Mouse (Mus musculus) G1E (cell line): Measurements from ENCODE around the gene B3gnt4.

Experiments used
- CTCF ChIP-seq: IDR thresholded peaks from 2 replicates; pipeline ENCODE4 v1.5.1; 2012; ENCODE audit warnings: low read depth, low read length, inconsistent platforms, mixed read lengths
- GATA1 ChIP-seq: IDR thresholded peaks from 2 replicates; pipeline ENCODE4 v1.6.1; 2012; ENCODE audit warnings: borderline replicate concordance, low read length, inconsistent platforms, mixed read lengths

DNA sequence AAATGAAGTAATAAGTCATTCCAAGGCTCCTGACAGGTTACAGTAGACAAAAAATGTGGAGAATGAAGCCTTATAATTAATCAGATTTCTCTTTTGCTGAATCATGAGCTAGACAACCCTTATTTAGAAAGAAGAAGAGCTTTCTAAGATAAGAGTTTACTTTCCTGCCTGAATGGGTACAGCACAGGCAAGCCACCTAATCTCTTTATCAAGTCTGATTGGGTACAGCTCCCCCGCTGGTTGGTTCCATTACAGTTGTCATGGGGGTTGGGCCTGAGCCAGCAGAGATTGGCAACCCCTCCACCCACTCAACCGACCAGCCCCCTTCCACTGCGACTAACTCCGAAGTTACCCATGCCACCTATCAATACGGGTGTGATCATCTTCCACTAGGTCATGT, 48.8 kb upstream of the B3gnt4 start:
- TF ChIP-seq CTCF (no peak), GATA1 (no peak)
